Mouse (Mus musculus) hindbrain, embryonic 10.5 days (tissue): ENCODE data around the gene Metrn. TPM values are rescaled to one million over a fixed set of nuclear protein-coding genes. Genes with fewer than 3 reads are reported as not detected.

Source experiments
- DNase-seq: peaks from one replicate; pipeline ENCODE4 v3.0.0-alpha.2; 2017; ENCODE audit warnings: low spot score
- H3K27ac ChIP-seq: fragments of 300-500 bp; sonication (generic); 2 replicates; pipeline ENCODE4 v1.5.1; 2016; ENCODE audit warnings: mild to moderate bottlenecking, moderate library complexity
- H3K27me3 ChIP-seq: fragments of 300-500 bp; sonication (generic); 2 replicates; pipeline ENCODE4 v1.6.1; 2016; ENCODE audit warnings: mild to moderate bottlenecking; ENCODE audit not compliant: poor library complexity, insufficient read depth, severe bottlenecking
- H3K36me3 ChIP-seq: fragments of 300-500 bp; sonication (generic); 2 replicates; pipeline ENCODE4 v1.6.1; 2016; ENCODE audit warnings: mild to moderate bottlenecking, moderate library complexity
- H3K4me1 ChIP-seq: fragments of 300-500 bp; sonication (generic); replicated peaks from 2 replicates; pipeline ENCODE4 v1.6.1; 2016; ENCODE audit warnings: mild to moderate bottlenecking
- H3K4me3 ChIP-seq: fragments of 300-500 bp; sonication (generic); 2 replicates; pipeline ENCODE4 v1.5.1; 2016; ENCODE audit warnings: mild to moderate bottlenecking, moderate library complexity
- H3K9me3 ChIP-seq: fragments of 300-500 bp; sonication (generic); 2 replicates; pipeline ENCODE4 v1.6.1; 2016; ENCODE audit warnings: mild to moderate bottlenecking, moderate library complexity
- WGBS: fragments of 180-500 bp; shearing (Covaris S2); methylation state at CpG from one replicate; pipeline ENCODE4 v1.1.7; 2016; 5-methylcytosine and 5-hydroxymethylcytosine counted together
- polyA plus RNA-seq: library from polyadenylated mRNA; unstranded; fragments of >200 nt; fragmentation: Nextera tagmentation; extraction: Ambion mirVana; gene quantifications from 2 replicates; pipeline ENCODE4 v1.2.1, GENCODE M21; 2016

The Metrn gene
- polyA plus RNA-seq = 174 and 193 TPM in 2 replicates

GRCm38 (mm10) chr17:25796951-25797369 is at the start of gene Metrn:
TSS of gene Metrn (minus strand) at chr17:25797136.
- H3K9me3 ChIP-seq = no peaks in the 10 kb centered on the region
- H3K4me3 ChIP-seq = peak within 1 kb of the TSS; percentile 86
- WGBS = under 1% methylated on average over 35 of the region's 35 CpGs
- peak; percentile 94 for DNase-seq
- peaks cover 26% of the 10 kb centered on the region for H3K36me3 ChIP-seq
- peaks cover 63% of the 10 kb centered on the region for H3K4me1 ChIP-seq
- H3K27ac ChIP-seq = peak within 1 kb of the TSS; percentile 95
- peaks cover 5% of the 10 kb centered on the region; the same call in 1 of the 2 replicates for H3K27me3 ChIP-seq

GRCm38 (mm10) chr17:25844396-25844901 is 47.5 kb upstream of the Metrn start, which contains the start of gene Rhot2:
TSS of gene Rhot2 (minus strand) at chr17:25844851.
- Histone ChIP-seq H3K9me3 (no peaks in the 10 kb centered on the region), H3K27ac (peak within 1 kb of the TSS; percentile 95), H3K27me3 (no peaks in the 10 kb centered on the region), H3K4me3 (peak within 1 kb of the TSS; percentile 86), H3K36me3 (peaks cover 85% of the 10 kb centered on the region), H3K4me1 (peaks cover 31% of the 10 kb centered on the region)
- under 1% methylated on average over 21 of the region's 21 CpGs for WGBS
- peak; percentile 93 for DNase-seq

GRCm38 (mm10) chr17:25843636-25844395 is 46.9 kb upstream of the Metrn start:
- H3K36me3 ChIP-seq = peaks cover 85% of the 10 kb centered on the region
- H3K27me3 ChIP-seq = no peaks in the 10 kb centered on the region
- WGBS = 4% methylated on average over 38 of the region's 38 CpGs
- peak overlapping the region; percentile 86 for H3K4me3 ChIP-seq
- peaks cover 38% of the 10 kb centered on the region for H3K4me1 ChIP-seq
- peak overlapping the region; percentile 95 for H3K27ac ChIP-seq
- no peaks in the 10 kb centered on the region for H3K9me3 ChIP-seq
- DNase-seq = no peak

- 90% methylated on average over 4 of the region's 4 CpGs for WGBS
- Histone ChIP-seq H3K4me1 (peaks cover 44% of the 10 kb centered on the region), H3K4me3 (peak overlapping the region; percentile 86), H3K27ac (no peak overlapping the region), H3K27me3 (no peaks in the 10 kb centered on the region), H3K36me3 (peaks cover 85% of the 10 kb centered on the region), H3K9me3 (no peaks in the 10 kb centered on the region)
- DNase-seq = no peak
Measured at GRCm38 (mm10) chr17:25843122-25843521, 46.2 kb upstream of the Metrn start.

GRCm38 (mm10) chr17:25842509-25842908 is 45.6 kb upstream of the Metrn start:
- 86% methylated on average over 3 of the region's 3 CpGs for WGBS
- no peak overlapping the region for H3K27ac ChIP-seq
- H3K36me3 ChIP-seq = peaks cover 84% of the 10 kb centered on the region
- peak overlapping the region; percentile 9; the same call in 1 of the 2 replicates for H3K4me3 ChIP-seq
- H3K4me1 ChIP-seq = peaks cover 50% of the 10 kb centered on the region
- no peak for DNase-seq
- no peaks in the 10 kb centered on the region for H3K27me3 ChIP-seq
- no peaks in the 10 kb centered on the region for H3K9me3 ChIP-seq

- peaks cover 62% of the 10 kb centered on the region for H3K4me1 ChIP-seq
- DNase-seq = no peak
Measured at GRCm38 (mm10) chr17:25841117-25841880, 44.4 kb upstream of the Metrn start, which contains the start of gene Gm20683. TSS of gene Gm20683 (minus strand) at chr17:25841763.

GRCm38 (mm10) chr17:25840519-25840918 is 43.6 kb upstream of the Metrn start:
- no peaks in the 10 kb centered on the region for H3K9me3 ChIP-seq
- H3K4me3 ChIP-seq = no peak overlapping the region
- DNase-seq = no peak
- H3K27ac ChIP-seq = no peak overlapping the region
- no peaks in the 10 kb centered on the region for H3K27me3 ChIP-seq
- peaks cover 70% of the 10 kb centered on the region for H3K4me1 ChIP-seq
- 95% methylated on average over 6 of the region's 6 CpGs for WGBS
- H3K36me3 ChIP-seq = peaks cover 71% of the 10 kb centered on the region

More at GRCm38 (mm10) chr17:25841117-25841880, 44.4 kb upstream of the Metrn start, which contains the start of gene Gm20683:
- 93% methylated on average over 22 of the region's 22 CpGs for WGBS
- Histone ChIP-seq H3K27ac (no peak within 1 kb of the TSS), H3K27me3 (no peaks in the 10 kb centered on the region), H3K9me3 (no peaks in the 10 kb centered on the region), H3K4me3 (peak within 1 kb of the TSS; percentile 9; the same call in 1 of the 2 replicates), H3K36me3 (peaks cover 71% of the 10 kb centered on the region)

GRCm38 (mm10) chr17:25839455-25840235 is 42.7 kb upstream of the Metrn start:
- Histone ChIP-seq H3K27ac (no peak overlapping the region), H3K4me3 (0 out of 2 replicates have a peak overlapping the region, but pooled peaks have one; percentile 7)
- WGBS = 90% methylated on average over 14 of the region's 14 CpGs

GRCm38 (mm10) chr17:25838904-25839303 is 42.0 kb upstream of the Metrn start:
- no peaks in the 10 kb centered on the region for H3K27me3 ChIP-seq
- no peak for DNase-seq
- no peaks in the 10 kb centered on the region for H3K9me3 ChIP-seq
- whole genome bisulfite sequencing = 92% methylated on average over 4 of the region's 4 CpGs
- no peak overlapping the region for H3K4me3 ChIP-seq
- H3K27ac ChIP-seq = no peak overlapping the region
- peaks cover 75% of the 10 kb centered on the region for H3K36me3 ChIP-seq
- H3K4me1 ChIP-seq = peaks cover 74% of the 10 kb centered on the region

More at GRCm38 (mm10) chr17:25839455-25840235, 42.7 kb upstream of the Metrn start:
- Histone ChIP-seq H3K9me3 (no peaks in the 10 kb centered on the region), H3K27me3 (no peaks in the 10 kb centered on the region), H3K36me3 (peaks cover 72% of the 10 kb centered on the region), H3K4me1 (peaks cover 73% of the 10 kb centered on the region)
- DNase-seq = no peak

- no peaks in the 10 kb centered on the region for H3K27me3 ChIP-seq
- peak overlapping the region; percentile 84 for H3K27ac ChIP-seq
- WGBS = 38% methylated on average over 3 of the region's 3 CpGs
- peaks cover 69% of the 10 kb centered on the region for H3K4me1 ChIP-seq
- peaks cover 67% of the 10 kb centered on the region for H3K36me3 ChIP-seq
- H3K4me3 ChIP-seq = peak overlapping the region; percentile 52
- peak; percentile 20 for DNase-seq
- no peaks in the 10 kb centered on the region for H3K9me3 ChIP-seq
Measured at GRCm38 (mm10) chr17:25837533-25837932, 40.6 kb upstream of the Metrn start.

- Histone ChIP-seq H3K36me3 (peaks cover 63% of the 10 kb centered on the region), H3K9me3 (no peaks in the 10 kb centered on the region), H3K4me3 (peak within 1 kb of the TSS; percentile 52), H3K27me3 (no peaks in the 10 kb centered on the region), H3K27ac (peak within 1 kb of the TSS; percentile 84), H3K4me1 (peaks cover 67% of the 10 kb centered on the region)
- WGBS = 2% methylated on average over 29 of the region's 29 CpGs
- peak; percentile 70 for DNase-seq
Measured at GRCm38 (mm10) chr17:25837076-25837410, 40.1 kb upstream of the Metrn start, which contains the start of gene Rhbdl1. TSS of gene Rhbdl1 (minus strand) at chr17:25837295.
